Mouse (Mus musculus): ENCODE data around the gene Cyp11a1. TPM values are rescaled to one million over a fixed set of nuclear protein-coding genes. Genes with fewer than 3 reads are reported as not detected.

Cyp11a1 gene
- 1 to 10 TPM; 2.4 to 3.4 TPM for total RNA-seq (2021)

- intact Hi-C loops (cut with DNase I), result no loop called here
- no peak for DNase-seq (ENCODE audit: extremely low spot score in 1 of 2, low spot score in 2 of 2)
These were observed at the start of gene Cyp11a1 for GRCm38 (mm10) chr9:58005753-58006461. Cyp11a1 (plus strand) TSS chr9:58006411.

GRCm38 (mm10) chr9:57956838-57957236 lies 49.4 kb upstream of the Cyp11a1 start:
- intact Hi-C loops (cut with DNase I), result no loop called here
- no peak for DNase-seq (ENCODE audit: extremely low spot score in 1 of 2, low spot score in 2 of 2)

- intact Hi-C loops (cut with DNase I), result no loop called here
- no peak for DNase-seq (ENCODE audit: extremely low spot score in 1 of 2, low spot score in 2 of 2)
These were observed 47.6 kb upstream of the Cyp11a1 start for GRCm38 (mm10) chr9:57958615-57959014.

- intact Hi-C loops (cut with DNase I), result no loop called here
- no peak for DNase-seq (ENCODE audit: extremely low spot score in 1 of 2, low spot score in 2 of 2)
These were observed 46.8 kb upstream of the Cyp11a1 start for GRCm38 (mm10) chr9:57959399-57959798.

- DNase-seq (ENCODE audit: extremely low spot score in 1 of 2, low spot score in 2 of 2), result no peak
- intact Hi-C loops (cut with DNase I), result no loop called here
These were observed 46.0 kb upstream of the Cyp11a1 start for GRCm38 (mm10) chr9:57959886-57960866.

GRCm38 (mm10) chr9:57961226-57961625 lies 45.0 kb upstream of the Cyp11a1 start:
- intact Hi-C loops (cut with DNase I), result no loop called here
- no peak for DNase-seq (ENCODE audit: extremely low spot score in 1 of 2, low spot score in 2 of 2)

GRCm38 (mm10) chr9:57961863-57962778 lies 44.1 kb upstream of the Cyp11a1 start:
- DNase-seq (ENCODE audit: extremely low spot score in 1 of 2, low spot score in 2 of 2), result peak in 1 of 2 experiments; percentile 80
- intact Hi-C loops (cut with DNase I), result no loop called here

GRCm38 (mm10) chr9:57963249-57963997 lies 42.8 kb upstream of the Cyp11a1 start:
- intact Hi-C loops (cut with DNase I), result no loop called here
- DNase-seq (ENCODE audit: extremely low spot score in 1 of 2, low spot score in 2 of 2), result no peak

GRCm38 (mm10) chr9:57963998-57964395 lies 42.2 kb upstream of the Cyp11a1 start:
- intact Hi-C loops (cut with DNase I), result no loop called here
- no peak for DNase-seq (ENCODE audit: extremely low spot score in 1 of 2, low spot score in 2 of 2)

- DNase-seq (ENCODE audit: extremely low spot score in 1 of 2, low spot score in 2 of 2), result no peak
- intact Hi-C loops (cut with DNase I), result no loop called here
These were observed 41.5 kb upstream of the Cyp11a1 start for GRCm38 (mm10) chr9:57964528-57965250.

- intact Hi-C loops (cut with DNase I), result no loop called here
These were observed 40.7 kb upstream of the Cyp11a1 start for GRCm38 (mm10) chr9:57965281-57966185.

GRCm38 (mm10) chr9:57967237-57967960 lies 38.8 kb upstream of the Cyp11a1 start:
- peak; percentile 49 to 75 for DNase-seq (ENCODE audit: extremely low spot score in 1 of 2, low spot score in 2 of 2)
- intact Hi-C loops (cut with DNase I), result no loop called here

More at GRCm38 (mm10) chr9:57965281-57966185, 40.7 kb upstream of the Cyp11a1 start:
- DNase-seq (ENCODE audit: extremely low spot score in 1 of 2, low spot score in 2 of 2), result peak in 1 of 2 experiments; percentile 74

GRCm38 (mm10) chr9:57968166-57968771 lies 37.9 kb upstream of the Cyp11a1 start:
- intact Hi-C loops (cut with DNase I), result no loop called here
- no peak for DNase-seq (ENCODE audit: extremely low spot score in 1 of 2, low spot score in 2 of 2)

- intact Hi-C loops (cut with DNase I), result no loop called here
- DNase-seq (ENCODE audit: extremely low spot score in 1 of 2, low spot score in 2 of 2), result no peak
These were observed 37.2 kb upstream of the Cyp11a1 start for GRCm38 (mm10) chr9:57968783-57969542.

Data from left cerebral cortex, postnatal 10 days (tissue).